Mouse (Mus musculus): ENCODE measurements at regions not wholly inside any gene's neighbourhood (a gene's known extent, or its start where the extent isn't known, plus 50 kb on each side); places are given as distances from the start of the nearest gene placed in this dataset.

DNA sequence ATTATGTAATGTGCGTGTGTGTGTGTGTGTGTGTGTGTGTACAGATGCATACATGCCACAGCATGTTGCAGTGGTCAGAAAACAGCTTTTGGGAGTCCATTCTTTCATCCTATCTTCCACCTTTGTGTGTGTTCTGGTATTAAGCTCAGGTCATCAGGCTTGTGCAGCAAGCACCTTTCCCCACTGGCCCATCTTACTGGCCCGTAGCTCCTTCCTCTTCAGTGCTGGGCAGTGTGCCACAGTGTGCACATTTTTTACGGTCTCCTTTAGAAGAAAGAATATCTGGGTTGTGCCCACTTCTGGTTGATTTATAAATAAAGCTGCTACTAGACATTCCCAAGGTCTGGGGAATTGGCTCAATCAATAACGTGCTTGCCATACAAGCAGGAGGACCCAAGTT, 105.0 kb downstream of the Inhbb start:
- no peak for TF ChIP-seq CTCF (IDR thresholded peaks at IDR 0.05; ENCODE audit: insufficient read depth, low read depth, low read length)
- no peak for TF ChIP-seq POLR2A (IDR thresholded peaks at IDR 0.05; ENCODE audit: insufficient read depth, low read depth, low read length)

Measured in olfactory bulb, adult 2 months (tissue).